Mouse (Mus musculus): ENCODE data around the gene Dusp1.

GRCm38 (mm10) chr17:26479619-26480018, 82.3 kb downstream of the Dusp1 start:
- no peak for TF ChIP-seq CTCF (IDR thresholded peaks at IDR 0.05; ENCODE audit: low read depth, low read length)
- TF ChIP-seq GATA1 (IDR thresholded peaks at IDR 0.05; ENCODE audit: borderline replicate concordance, low read length): no peak
- TF ChIP-seq TAL1 (conservative IDR thresholded peaks at IDR 0.05; ENCODE audit: low read depth, low read length): no peak
